Mouse (Mus musculus) gastrocnemius, adult 8-10 months (tissue): ENCODE data around the gene Plppr5. TPM values are rescaled to one million over a fixed set of nuclear protein-coding genes. Genes with fewer than 3 reads are reported as not detected.

Source experiments
- DNase-seq, 2 experiments: peaks; one replicate each; pipeline ENCODE4 v3.0.0; 2022; ENCODE audit warnings: low spot score in 2 of 2
- total RNA-seq, 4 experiments: library from RNA; stranded (reverse); gene quantifications; 2 replicates each; pipeline ENCODE4 v1.2.4; 2022

Plppr5 gene
- total RNA-seq, 4 experiments from 2014 or later: not detected

GRCm38 (mm10) chr3:117694736-117695135 lies 120.1 kb downstream of the Plppr5 start:
- DNase-seq: no peak

GRCm38 (mm10) chr3:117696350-117696749 lies 121.7 kb downstream of the Plppr5 start:
- DNase-seq: no peak

GRCm38 (mm10) chr3:117708788-117709187 lies 134.2 kb downstream of the Plppr5 start:
- no peak for DNase-seq

GRCm38 (mm10) chr3:117716534-117717280 lies 142.1 kb downstream of the Plppr5 start:
- no peak for DNase-seq

- DNase-seq: no peak
These were observed 148.8 kb downstream of the Plppr5 start for GRCm38 (mm10) chr3:117723390-117723789.

- DNase-seq: no peak
These were observed 149.9 kb downstream of the Plppr5 start for GRCm38 (mm10) chr3:117724521-117724920.

GRCm38 (mm10) chr3:117725501-117725900 lies 150.9 kb downstream of the Plppr5 start:
- DNase-seq: no peak

- DNase-seq: no peak
These were observed 153.5 kb downstream of the Plppr5 start for GRCm38 (mm10) chr3:117728136-117728535.

- no peak for DNase-seq
These were observed 154.8 kb downstream of the Plppr5 start for GRCm38 (mm10) chr3:117729121-117730072.

GRCm38 (mm10) chr3:117731545-117731944 lies 156.9 kb downstream of the Plppr5 start:
- no peak for DNase-seq

- no peak for DNase-seq
These were observed 158.0 kb downstream of the Plppr5 start for GRCm38 (mm10) chr3:117732661-117733060.

Other genes starting within 250 kb of the Plppr5 start
- gene Plppr4, start 214.0 kb upstream of the Plppr5 start, total RNA-seq: under 1 TPM in 1 of 4 experiments, not detected in 3; 0.16 TPM